Mouse (Mus musculus): ENCODE data around the gene Slc38a3.

The Slc38a3 gene

DNA sequence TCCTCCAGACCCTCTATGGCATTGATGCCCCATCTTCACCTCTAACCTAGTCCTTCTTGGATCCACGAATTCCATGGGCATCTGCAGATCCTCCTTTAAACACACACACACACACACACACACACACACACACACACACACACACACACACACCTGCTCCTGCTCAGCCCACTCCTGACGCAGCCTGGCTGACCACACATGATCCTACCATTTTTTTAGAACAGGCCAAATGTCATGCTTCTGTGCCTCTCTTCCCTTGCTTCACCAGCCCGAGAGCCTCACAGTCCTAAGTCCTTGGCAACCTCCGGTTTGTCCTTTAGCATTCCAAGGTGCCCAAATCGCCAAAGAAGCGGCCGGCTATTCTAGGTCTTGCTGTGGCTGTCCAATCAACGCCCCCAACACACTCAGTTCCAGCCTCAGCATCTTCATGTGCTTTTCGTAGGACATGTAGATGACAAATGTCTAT lies at the start of gene Slc38a3:
Gene Slc38a3 (minus strand): TSS at position 51 of the 466 bp plus-strand sequence.
- no peak for DNase-seq (ENCODE audit: low read depth, low spot score)

DNA sequence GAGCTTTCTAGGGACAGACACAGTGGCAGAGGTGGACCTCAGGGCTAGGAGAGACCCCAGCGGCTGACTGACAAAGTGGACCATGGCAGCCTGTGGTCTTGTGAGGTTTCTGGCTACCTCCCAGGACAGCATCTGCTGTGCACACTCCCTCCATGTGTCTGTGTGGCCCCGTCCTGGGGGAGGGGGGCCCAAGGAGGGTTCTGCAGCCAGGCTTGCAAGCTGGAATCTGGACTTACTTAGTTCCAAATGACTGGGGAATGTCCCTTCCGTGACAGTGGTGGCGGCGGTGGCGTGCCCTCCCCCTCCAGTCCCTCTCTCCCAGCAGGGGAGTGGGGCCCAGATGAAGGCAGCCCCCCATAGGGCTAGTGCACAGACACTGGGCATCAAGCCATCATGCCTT lies 47.6 kb upstream of the Slc38a3 start:
- DNase-seq (ENCODE audit: low read depth, low spot score) = no peak

DNA sequence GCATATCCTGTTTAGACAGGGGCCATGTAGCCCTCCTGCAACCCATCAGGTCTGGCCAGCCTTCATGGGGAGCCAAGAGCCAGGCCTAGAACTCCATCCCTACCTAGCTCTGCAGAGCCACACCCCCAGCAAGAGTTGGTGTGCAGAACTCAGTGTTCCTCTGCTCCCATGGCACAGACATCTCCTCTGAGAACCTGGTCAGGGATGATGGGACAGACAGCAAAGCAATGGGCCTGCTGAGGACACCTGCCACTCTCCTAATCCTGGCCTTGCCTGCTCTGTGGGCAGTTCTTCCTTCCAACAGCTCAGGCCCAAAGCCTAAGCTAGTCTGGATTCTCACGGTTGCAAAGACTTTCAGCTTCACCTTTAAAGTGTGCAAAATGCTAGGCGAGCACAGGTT lies 46.3 kb upstream of the Slc38a3 start:
- no peak for DNase-seq (ENCODE audit: low read depth, low spot score)

DNA sequence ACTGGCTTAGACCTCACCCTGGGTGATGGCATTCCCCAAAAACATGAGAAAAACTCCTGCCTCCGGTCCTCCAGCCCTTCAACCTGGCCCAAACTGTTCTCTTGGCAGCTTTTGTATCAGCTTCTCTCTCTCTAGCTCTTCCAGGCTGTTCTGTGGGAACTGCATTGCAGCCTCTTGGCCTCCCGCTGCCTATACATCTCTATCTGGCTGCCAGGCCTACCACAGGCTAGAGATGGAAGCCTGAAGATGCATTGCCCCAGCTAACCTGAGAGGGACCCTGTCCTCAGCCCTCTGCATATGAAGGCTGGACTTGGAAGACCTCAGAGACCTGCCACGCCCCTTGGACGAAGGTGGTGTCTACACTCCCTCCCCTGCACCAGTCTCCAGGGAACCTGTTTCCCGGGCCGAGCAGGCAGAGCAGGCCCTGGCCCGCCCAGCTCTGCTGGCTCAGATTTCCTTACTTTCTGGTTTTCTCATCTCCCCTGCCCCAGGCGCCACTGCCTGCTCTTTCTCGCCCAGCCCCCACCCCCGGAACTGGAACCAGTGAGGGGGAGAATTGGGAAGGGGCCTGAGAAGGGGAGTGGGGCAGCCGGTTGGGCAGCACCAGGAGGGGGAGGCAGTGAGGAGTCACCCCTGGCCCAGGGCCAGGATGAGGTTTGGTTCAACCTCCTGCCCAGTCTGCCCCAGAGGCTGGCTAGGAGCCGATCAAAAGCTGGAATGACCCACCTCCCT lies 45.1 kb upstream of the Slc38a3 start:
- no peak for DNase-seq (ENCODE audit: low read depth, low spot score)

DNA sequence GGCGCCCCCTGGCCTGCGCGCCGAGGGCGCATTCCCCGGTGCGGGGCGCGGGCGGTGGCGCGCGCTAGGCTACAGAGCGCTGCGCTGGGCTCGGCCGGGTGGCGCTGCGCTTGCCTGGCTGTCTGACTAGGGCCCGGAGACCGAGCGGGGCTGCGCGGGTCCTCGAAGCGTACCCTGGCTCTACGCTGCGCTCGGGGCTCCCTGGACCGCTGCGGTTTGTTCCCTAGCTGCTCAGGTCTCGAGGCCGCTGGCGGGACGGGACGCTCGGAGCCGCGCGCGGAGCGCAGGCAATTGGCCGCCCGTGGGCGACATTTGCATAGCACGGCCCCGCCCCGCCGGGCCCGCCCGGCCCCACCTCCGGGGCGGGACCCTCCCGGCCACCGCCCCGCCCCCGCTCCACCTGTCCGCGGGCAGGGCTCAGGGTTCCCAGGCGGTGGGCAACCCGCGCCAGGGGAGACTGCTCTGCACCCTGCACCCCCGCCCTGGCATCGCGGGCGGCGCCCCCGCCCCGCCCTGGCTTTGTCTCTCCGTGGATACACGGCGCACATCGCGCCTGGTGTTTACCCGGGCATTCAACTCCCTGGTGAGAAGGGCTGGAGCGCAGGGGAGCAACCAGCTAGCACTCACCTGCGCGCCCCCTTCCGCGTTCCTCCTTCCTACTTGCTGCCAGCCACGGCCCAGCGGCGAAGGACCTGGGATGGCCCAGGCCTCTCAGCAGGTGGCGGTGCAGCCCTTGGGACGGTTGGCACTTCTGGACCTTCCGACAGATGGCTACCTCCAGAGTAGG lies 40.6 kb upstream of the Slc38a3 start, which contains the start of gene Sema3f:
Gene Sema3f (minus strand): TSS at position 779 of the 787 bp plus-strand sequence.
- peak; percentile 86 for DNase-seq (ENCODE audit: low read depth, low spot score)

DNA sequence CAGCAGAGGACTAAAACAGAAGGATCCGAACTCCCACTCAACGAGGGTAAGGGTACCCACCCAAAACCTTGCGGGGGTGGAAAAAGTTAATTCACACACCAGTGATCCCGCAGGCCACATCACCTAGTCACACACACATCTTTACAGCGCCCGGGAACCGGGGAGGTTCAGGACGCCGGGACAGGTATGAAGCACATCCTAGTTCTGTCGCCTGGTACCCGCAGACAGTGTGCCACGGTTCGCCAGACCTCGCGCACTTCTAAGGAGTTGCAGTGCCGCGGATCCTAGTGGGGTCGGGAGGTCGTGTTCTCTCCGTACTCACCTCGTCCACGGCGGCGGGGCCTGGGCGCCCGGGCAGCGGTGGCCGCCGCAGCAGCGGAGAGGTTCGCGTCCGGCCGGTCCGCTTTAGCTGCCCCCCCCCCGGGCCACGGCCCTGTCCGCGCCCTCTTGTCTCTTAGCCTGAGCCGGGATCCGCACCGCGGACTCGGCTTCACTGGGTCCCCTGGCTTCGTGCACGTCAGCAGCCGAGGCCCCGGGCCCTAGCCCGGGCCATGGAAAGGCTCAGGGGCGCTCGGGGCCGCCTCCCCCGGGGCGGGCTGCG lies 39.9 kb upstream of the Slc38a3 start:
- DNase-seq (ENCODE audit: low read depth, low spot score) = no peak

DNA sequence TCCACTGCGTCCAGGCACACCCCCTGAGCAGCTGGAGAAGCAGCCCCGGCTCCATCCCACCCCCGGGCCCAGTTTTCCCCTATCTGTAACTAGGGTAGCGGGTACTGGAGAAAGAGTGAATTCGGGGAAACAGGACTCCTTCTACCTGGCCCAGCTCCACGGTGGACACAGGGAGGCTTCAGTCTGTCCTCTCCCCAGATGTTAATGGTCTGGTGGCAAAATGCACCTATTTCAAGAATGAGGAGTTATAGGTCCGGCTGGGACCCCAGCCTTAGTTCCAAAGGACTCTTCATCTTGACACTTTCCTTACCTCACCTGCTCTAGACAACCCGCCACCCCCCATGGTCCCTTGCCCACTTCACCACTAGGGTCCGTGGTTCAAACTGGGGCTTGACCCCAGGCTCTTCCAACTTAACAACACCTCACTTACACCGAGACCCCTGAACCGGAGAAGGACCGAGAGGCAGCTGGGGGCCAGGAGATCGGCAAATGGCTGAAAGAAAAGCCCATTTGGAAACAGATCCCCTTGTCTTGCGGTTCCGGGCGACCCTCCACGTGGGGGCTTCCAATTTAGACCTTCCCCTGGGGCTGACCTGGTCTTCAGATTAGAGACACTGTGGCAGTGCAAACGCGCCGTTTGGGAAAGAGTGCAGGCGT lies 39.2 kb upstream of the Slc38a3 start:
- DNase-seq (ENCODE audit: low read depth, low spot score) = no peak

DNA sequence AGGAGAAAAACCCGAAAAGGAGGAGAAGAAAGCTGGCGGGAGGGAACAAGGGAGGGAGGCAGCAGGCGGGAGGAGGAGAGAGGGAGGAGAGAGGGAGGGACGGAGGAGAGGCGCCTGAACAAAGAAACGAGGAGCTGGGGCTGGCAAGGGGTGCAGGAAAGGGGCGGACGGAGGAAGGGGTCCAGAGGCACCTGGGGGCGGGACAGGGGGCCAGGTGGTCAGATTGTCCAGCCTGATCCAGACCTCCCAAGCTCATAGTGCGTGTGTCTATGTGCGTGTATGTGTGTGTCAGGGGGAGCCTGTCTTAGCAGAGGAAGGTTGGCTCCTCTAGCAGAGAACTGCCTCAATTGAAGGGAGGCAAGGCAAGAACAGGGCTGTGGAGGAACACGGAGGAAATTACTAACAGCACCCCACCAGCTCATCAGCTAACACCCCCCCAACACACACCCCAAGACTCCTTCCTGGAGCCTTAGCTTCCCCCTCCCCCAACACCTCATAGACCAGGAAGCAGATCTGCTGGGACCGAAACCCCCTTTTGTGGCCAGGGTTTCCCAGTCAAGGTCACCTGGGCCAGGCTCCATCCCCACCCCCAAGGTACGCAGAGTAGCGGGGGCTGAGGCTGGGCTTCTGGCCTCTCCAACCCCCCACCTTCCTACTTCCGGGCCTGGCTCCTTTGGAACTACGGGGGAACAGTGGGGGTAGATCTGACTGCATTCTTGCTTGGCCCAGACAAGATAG lies 38.5 kb upstream of the Slc38a3 start:
- peak; percentile 25 for DNase-seq (ENCODE audit: low read depth, low spot score)

DNA sequence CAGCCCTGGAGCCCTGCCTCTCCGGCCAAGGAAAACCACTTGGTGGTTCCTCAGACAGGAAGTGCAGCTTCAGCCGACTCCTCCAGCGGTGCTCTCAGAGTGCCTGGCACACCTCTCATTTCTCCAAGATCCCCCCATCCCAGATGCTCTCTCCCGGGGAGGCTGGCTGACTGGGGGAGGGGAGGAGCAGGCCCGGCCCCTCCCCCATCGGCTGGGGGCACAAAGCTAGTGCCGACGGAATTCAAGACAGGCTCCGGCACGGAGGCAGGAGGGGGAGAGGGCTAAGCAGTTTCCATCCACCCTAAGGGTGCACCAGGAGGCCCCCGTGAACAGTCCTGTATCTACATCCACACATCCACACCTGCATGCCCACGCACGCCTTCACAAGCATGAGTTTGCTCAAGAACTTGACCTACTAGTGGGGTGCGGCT lies 37.5 kb upstream of the Slc38a3 start:
- no peak for DNase-seq (ENCODE audit: low read depth, low spot score)

DNA sequence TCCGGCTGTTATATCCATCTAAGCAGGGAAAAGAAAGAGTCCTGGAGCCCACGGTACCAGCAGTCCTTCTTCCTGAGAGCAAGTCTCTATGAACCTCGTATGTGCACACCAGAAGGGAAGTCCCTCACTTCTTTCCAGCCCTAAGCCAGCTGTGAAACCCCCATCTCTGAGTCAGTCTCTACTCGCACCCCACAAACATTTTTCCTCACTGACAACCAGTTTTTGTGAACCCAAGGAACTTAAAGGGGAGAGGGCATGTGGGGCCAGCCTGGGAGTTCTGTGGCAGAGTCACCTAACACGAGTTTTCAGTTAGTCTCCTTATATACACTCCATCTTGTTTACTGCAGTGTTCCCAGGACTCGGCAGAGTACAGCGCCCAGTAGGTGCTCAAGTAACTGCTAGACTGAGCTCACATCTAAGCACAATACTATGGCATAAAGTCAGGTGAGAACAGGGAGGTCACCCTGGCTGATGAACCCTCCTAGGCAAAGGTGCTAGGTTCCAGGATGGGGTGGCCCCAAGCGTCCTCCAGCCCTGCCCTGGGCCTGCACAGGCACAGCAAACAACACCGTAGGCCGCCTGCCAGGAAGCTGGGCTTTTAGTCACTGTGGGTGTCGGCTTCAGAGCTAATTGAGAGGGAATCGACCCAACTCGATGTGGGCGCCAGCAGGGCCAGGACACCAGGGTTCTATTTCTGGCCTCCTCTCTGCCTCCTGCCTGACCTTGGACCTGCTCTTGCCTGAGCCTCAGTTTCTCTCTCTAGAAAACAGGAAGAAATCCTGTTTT lies 34.2 kb upstream of the Slc38a3 start:
- no peak for DNase-seq (ENCODE audit: low read depth, low spot score)

DNA sequence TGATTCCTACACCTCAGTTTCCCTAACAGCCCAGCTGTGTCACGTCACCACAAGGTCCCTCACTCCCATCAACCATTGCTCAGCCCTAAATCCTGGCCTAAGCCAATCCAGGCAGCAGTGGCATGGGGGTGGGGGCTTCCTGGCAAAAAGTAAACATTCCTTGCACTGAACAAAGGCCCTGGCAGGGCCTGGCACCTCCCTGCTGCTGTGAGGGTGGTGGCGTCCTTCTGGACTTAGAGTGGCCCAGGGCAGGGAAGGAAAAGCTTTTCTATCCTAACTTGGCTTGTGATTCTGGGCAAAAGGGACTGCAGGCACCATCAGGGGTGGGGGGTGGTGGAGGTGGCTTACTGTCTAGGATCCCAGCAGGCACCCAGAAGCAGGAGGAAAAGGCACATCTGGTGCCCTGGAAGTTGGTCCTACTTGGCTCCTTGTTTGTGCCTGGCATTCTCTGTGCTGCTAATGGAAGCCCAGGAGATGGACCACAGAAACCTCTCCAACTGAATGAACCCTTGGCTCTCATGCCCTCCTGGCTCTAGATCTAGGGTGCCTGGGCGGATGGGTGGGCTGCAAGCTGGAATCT lies 33.4 kb upstream of the Slc38a3 start:
- no peak for DNase-seq (ENCODE audit: low read depth, low spot score)

DNA sequence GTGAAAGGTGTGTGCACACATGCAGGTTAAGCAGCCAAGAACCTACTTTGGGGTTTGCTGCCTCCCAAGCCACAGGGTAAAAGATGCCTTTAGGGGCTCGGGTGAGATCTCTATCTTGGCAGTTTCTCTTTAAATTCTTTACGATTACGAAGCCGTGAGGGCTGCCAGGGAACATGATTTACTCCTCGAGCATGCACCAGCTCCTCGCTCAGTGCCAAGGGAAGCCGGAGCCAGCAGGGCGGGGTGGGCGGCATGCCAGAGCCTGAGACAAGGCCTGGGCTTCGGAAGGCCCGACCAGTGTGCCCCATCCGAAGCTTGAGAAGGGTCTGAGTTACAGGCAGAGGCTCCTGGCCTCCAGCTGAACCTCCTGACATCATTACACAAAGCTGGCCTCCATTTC lies 32.3 kb upstream of the Slc38a3 start:
- DNase-seq (ENCODE audit: low read depth, low spot score) = no peak

DNA sequence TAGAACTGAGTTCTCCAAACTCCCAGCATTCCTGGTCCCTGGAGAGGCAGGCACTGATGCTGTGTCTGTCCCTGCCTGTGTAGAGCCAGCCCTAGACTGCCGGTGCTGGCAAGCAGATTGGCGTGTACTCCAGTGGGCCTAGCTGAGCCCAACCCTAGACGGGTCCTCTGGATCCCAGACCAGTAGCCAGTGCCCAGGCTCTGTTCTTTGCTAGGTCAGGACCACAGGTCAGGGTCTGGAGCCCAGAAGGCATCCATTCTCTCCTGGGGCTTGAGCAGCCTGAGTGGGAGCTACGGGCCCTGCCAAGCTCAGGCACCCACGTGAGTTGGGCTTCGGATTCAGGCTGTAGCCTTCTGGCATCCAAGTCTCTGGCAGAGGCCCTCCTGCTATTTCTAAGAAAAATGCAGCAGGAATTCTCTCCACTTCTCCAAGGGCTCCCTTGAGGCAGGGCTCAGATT lies 30.8 kb upstream of the Slc38a3 start:
- no peak for DNase-seq (ENCODE audit: low read depth, low spot score)

DNA sequence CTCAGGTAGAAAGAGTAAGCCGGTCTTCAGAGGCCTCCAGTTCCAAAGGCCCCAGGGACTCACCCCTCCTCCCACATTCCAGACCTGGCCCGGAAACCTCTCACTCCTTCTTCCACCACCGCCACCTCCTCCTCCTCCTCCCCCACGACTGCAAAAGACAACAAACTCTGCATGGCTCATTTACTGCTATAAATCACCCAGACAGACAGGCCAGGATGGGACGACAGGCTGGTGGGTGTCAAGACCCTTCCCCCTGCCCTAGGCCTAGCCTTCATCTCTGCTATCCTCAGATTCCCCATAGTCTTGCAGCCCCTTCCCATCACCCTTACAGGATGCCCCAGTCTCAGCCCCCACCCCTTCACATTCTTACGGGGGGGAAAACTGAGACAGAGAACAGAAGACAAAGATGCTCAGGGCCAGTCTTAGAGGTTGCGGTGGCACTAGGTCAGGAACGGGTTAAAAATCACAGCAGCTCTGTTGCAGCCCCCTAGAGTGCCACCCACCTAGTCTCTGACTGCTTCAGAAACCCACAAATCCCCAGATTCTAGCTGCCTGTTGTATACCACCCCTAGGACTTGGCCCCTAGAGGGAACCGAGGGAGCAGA lies 30.1 kb upstream of the Slc38a3 start:
- no peak for DNase-seq (ENCODE audit: low read depth, low spot score)

DNA sequence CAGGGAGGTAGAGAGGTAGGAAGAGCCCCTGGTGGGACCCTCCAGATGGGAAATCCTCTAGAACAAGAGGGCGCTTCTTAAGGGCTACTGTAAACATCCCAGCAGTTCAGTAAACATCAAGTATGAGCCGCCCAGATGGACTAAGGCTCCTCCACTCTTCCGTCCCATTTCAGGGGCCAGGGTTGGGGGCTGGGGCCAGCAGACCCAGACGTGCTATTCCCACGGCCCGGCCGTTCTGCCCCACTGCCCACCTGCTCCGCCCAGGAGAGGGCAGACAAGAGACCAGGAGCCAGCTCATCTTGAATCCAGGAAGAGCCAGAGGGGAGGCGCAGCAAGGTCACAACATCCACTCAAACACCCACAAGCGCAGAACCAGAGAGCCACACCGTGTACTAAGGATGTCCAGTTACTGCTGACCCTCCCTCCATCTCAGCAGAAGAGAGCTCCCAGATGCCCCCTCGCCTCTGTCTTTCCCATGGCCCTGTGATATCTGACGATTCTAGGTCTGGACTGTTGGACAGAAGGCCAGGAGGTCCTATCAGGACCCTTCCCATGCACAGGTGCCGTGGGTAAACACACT lies 29.4 kb upstream of the Slc38a3 start:
- DNase-seq (ENCODE audit: low read depth, low spot score) = no peak

DNA sequence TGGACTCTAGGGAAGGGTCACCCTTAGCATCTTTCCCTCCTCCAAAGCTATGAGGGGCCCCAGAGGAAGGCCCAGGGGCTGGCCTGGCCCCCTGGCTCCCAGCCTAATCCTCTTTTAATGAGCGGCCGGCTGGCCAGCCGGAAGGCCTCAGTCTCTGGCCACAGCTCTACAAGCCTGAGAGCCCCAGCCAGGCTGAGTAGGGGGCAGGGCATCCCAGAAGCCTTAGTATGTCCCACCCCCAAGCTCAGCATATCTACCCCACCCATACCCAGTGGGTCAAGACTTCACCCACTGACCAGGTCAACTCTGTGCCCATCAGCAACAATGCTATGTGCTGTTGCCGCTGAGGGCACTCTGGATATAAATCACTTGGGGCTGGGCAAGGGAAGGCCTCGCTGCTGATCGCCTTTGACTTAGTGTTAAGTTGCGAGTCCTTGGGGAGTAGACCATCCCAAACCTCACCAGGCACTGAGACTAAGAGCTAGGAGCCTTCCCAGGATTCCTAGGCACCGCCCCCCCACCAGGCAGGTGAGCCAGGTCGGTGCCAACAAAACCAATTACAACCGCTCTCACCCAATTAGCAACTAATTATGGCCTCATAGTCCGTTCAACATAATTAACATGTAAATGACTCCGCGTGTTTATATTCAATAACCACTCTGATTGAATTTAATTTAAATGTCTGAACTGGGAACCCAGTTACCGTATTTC lies 28.6 kb upstream of the Slc38a3 start:
- no peak for DNase-seq (ENCODE audit: low read depth, low spot score)

DNA sequence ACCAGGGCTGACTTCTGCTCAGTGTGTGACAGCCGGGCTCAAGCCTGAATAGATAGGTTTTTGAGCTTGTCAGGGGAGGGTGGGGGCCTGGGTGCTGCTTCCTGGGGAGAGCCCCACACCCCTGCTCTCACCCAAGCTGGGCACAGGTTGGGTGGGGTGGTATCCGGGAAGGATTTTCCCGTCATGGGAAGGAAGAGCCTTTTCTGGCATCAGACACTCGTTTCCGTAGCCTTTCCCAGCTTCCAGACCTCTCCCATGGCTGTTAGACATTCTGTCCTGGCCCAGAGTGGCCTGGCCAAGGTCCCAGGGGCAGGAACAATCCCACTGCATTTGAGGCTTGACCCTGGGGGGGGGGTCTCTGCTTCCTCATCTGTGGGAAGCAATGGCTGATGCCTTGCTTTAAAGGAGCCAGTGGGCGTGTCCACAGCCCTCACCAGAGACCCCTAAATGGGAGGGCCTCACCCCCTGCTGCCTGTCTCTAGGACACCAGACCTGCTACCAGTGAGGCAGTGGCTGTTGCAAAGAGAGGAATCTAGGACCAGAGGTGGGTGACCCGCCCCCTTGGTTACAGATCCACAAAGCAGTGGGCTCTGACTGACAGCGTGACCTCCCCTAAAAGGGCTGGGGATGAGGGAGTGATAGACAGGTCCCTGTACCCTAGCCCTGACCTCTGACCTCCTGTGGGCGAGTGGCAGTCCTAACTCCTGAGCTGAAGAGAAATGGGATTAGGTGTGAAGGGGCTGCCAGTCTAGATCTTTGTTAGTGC lies 27.7 kb upstream of the Slc38a3 start:
- DNase-seq (ENCODE audit: low read depth, low spot score) = no peak

DNA sequence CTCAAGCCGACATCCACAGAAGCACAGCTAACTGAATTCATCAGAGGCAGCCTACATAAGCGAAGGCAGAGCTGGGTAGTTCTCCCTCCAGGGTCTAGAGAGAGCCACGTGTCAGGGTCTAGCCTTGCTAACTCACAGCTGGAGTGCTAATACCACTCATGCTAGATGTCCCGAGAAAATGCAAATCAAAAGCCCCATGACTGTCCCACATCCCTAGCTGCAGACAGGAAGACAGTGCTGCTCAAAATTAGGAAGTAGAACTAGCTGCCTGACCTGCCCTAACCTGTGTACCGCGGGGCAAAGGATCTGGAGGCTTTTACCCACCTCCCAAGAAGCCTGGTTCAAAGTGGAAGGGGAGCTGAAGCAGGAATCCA lies 26.8 kb upstream of the Slc38a3 start:
- no peak for DNase-seq (ENCODE audit: low read depth, low spot score)

Data from CD4-positive helper T cell, adult 2 months (primary cell).